Mouse (Mus musculus) heart, embryonic 15.5 days (tissue): Measurements from ENCODE around the gene Slc9a8. TPM values are rescaled to one million over a fixed set of nuclear protein-coding genes. Genes with fewer than 3 reads are reported as not detected.

Experiments
- ATAC-seq: fragments of 200-750 bp; cut with Nextera tagmentation; replicated peaks from 2 replicates; pipeline ENCODE4 v1.8.0; 2017; ENCODE audit warnings: low read depth, moderate TSS enrichment; ENCODE audit not compliant: insufficient number of reproducible peaks, insufficient read depth, low FRiP score
- H3K27ac ChIP-seq: fragments of 300-500 bp; sonication (generic); 2 replicates; pipeline ENCODE4 v1.5.1; 2015; ENCODE audit warnings: mild to moderate bottlenecking, inconsistent platforms
- H3K27me3 ChIP-seq: fragments of 300-500 bp; sonication (generic); 2 replicates; pipeline ENCODE4 v1.6.1; 2015; ENCODE audit warnings: inconsistent platforms
- H3K36me3 ChIP-seq: fragments of 300-500 bp; sonication (generic); 2 replicates; pipeline ENCODE4 v1.6.1; 2015; ENCODE audit warnings: mild to moderate bottlenecking, inconsistent platforms
- H3K4me1 ChIP-seq: fragments of 300-500 bp; sonication (generic); replicated peaks from 2 replicates; pipeline ENCODE4 v1.6.1; 2015; ENCODE audit warnings: inconsistent platforms
- H3K4me2 ChIP-seq: fragments of 300-500 bp; sonication (generic); 2 replicates; pipeline ENCODE4 v1.6.1; 2015; ENCODE audit warnings: inconsistent platforms, mild to moderate bottlenecking, moderate library complexity
- H3K4me3 ChIP-seq: fragments of 300-500 bp; sonication (generic); 2 replicates; pipeline ENCODE4 v1.5.1; 2015; ENCODE audit warnings: mild to moderate bottlenecking, inconsistent platforms
- H3K9ac ChIP-seq: fragments of 300-500 bp; sonication (generic); 2 replicates; pipeline ENCODE4 v1.6.1; 2015; ENCODE audit warnings: mild to moderate bottlenecking, inconsistent platforms
- H3K9me3 ChIP-seq: fragments of 300-500 bp; sonication (generic); replicated peaks from 2 replicates; pipeline ENCODE4 v1.6.1; 2016; ENCODE audit warnings: inconsistent platforms
- WGBS: fragments of 180-500 bp; shearing (Covaris S2); methylation state at CpG from one replicate; pipeline ENCODE4 v1.1.7; 2015; ENCODE audit warnings: mixed read lengths; 5-methylcytosine and 5-hydroxymethylcytosine counted together
- polyA plus RNA-seq: library from polyadenylated mRNA; unstranded; fragments of >200 nt; fragmentation: Nextera tagmentation; extraction: Ambion mirVana; gene quantifications from 2 replicates; pipeline ENCODE4 v1.2.1, GENCODE M21; 2015

Slc9a8 gene
- polyA plus RNA-seq, 1 experiment from 2014 or later = 14.9 TPM

- no peak overlapping the region for H3K4me3 ChIP-seq
- H3K4me2 ChIP-seq = no peak overlapping the region
- peaks cover 19% of the 10 kb centered on the region for H3K4me1 ChIP-seq
- WGBS = 90% methylated on average over 4 of the region's 4 CpGs
- peaks cover 61% of the 10 kb centered on the region for H3K36me3 ChIP-seq
- no peaks in the 10 kb centered on the region for H3K9me3 ChIP-seq
- H3K27me3 ChIP-seq = no peaks in the 10 kb centered on the region
- H3K27ac ChIP-seq = no peak overlapping the region
- ATAC-seq = no peak
- H3K9ac ChIP-seq = no peak overlapping the region
Measured at GRCm38 (mm10) chr2:167514641-167515040, 93.1 kb downstream of the Slc9a8 start.

- Histone ChIP-seq H3K27me3 (no peaks in the 10 kb centered on the region), H3K4me2 (no peak overlapping the region), H3K4me1 (peaks cover 11% of the 10 kb centered on the region), H3K9me3 (no peaks in the 10 kb centered on the region), H3K9ac (no peak overlapping the region), H3K27ac (no peak overlapping the region), H3K4me3 (no peak overlapping the region), H3K36me3 (peaks cover 61% of the 10 kb centered on the region)
- 89% methylated on average over 5 of the region's 5 CpGs for WGBS
- ATAC-seq = no peak
Measured at GRCm38 (mm10) chr2:167515688-167516087, 94.2 kb downstream of the Slc9a8 start.

DNA sequence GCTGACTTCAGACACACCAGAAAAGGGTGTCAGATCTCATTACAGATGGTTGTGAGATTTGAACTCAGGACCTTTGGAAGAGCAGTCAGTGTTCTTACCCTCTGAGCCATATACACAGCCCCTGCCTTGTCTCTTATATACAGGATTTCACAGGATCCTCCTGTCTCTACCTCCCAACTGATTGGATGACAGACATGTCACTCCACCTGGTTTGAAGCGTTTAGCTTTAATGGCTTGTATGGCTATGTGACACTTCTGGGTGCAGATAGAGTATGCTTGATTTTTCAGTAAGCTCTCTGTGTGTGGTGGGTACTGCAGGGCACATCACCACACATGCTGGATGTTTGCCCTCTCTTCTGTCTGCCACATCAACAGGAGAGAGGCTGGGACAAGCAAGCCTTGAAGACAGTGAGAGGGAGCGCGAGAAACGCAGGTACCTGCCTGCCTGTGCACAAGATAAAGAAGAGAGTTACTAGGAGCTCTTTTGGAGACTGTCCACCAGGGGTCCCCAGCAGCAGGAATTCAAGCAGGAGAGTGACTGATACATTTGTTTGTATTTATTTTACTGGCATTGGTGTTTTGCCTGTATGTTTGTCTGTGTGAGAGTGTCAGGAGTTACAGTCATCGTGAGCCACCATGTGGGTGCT is 98.2 kb downstream of the Slc9a8 start:
- Histone ChIP-seq H3K9ac (no peak overlapping the region), H3K27ac (no peak overlapping the region), H3K36me3 (peaks cover 26% of the 10 kb centered on the region), H3K9me3 (no peaks in the 10 kb centered on the region), H3K27me3 (no peaks in the 10 kb centered on the region), H3K4me2 (no peak overlapping the region), H3K4me3 (no peak overlapping the region), H3K4me1 (peaks cover 3% of the 10 kb centered on the region)
- no peak for ATAC-seq
- WGBS = 74% methylated on average over 5 of the region's 5 CpGs

Other genes starting within 250 kb of the Slc9a8 start
- gene Kcnb1, start 231.6 kb upstream of the Slc9a8 start, polyA plus RNA-seq = 0.60 and 0.62 TPM in 2 replicates
- 22.5 and 25.7 TPM in 2 replicates for gene Ptgis, start 181.1 kb upstream of the Slc9a8 start, polyA plus RNA-seq
- gene B4galt5, start 72.5 kb upstream of the Slc9a8 start, polyA plus RNA-seq = 11.7 and 12.7 TPM in 2 replicates
- 57.9 and 73.0 TPM in 2 replicates for gene Rnf114, start 70.9 kb downstream of the Slc9a8 start, polyA plus RNA-seq
- gene Spata2, start 71.2 kb downstream of the Slc9a8 start, polyA plus RNA-seq = 13.8 and 14.9 TPM in 2 replicates
- 14.0 and 19.5 TPM in 2 replicates for gene Snai1, start 116.5 kb downstream of the Slc9a8 start, polyA plus RNA-seq
- gene Ube2v1, start 210.4 kb downstream of the Slc9a8 start, polyA plus RNA-seq = 179 and 216 TPM in 2 replicates
- gene Gm20431, start 239.8 kb downstream of the Slc9a8 start, polyA plus RNA-seq = 7.3 TPM in 1 of 2 replicates, not detected in the other